8 mouse cellular contexts compared by ENCODE assay signal in the genomic region with DNA sequence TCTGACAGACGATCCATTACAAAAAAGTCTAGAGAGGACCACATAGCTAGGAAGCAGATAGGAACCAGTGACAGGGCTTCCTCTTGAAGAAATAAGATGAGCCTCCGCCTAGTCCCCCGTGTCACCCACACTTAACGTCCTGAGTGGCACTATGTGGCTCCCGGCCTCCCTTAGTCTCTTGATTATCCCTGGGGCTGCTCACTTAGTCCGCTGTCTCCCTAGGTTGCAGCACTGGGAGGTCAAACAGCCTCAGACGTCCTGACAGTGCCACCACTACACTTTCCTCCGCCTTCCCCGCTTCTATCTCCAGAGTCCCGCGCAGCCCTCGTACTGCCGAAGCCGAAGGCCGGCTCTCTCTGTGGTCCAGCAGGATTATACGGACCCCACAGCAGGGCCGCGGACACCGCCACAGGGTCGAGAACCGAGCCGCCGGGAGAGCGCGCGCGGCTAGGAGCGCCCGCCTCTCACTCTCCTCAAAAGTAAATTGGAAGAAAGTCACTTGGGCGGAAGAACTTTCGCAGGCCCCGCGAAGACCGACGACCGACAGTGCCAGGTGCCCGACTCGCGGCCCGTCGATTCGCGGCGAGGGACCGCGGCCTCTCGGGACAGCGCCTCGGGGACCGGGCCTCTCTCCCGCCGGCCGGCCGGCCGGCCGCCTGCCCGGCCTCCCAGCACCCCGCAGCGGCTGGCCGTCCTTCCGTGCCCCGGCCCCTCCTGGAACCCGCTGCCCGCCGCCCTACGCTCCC. TPM values are rescaled to one million over a fixed set of nuclear protein-coding genes. Genes with fewer than 3 reads are reported as not detected.
DNase-seq lines count a peak whose midpoint lies in the region; ATAC-seq lines count a peak whose summit lies in the region.

No protein-coding gene starts in this region.

- H3K4me1 ChIP-seq in heart, embryonic 11.5 days (ENCODE audit: control insufficient read depth, insufficient read depth, low read length), result peaks cover 20% of the 10 kb centered on the region
- H3K4me1 ChIP-seq in embryonic facial prominence, embryonic 11.5 days (ENCODE audit: control insufficient read depth, insufficient read depth, low read length), result no peaks in the 10 kb centered on the region; the same call in 1 of the 2 replicates
- peaks cover 22% of the 10 kb centered on the region for H3K4me1 ChIP-seq in midbrain, embryonic 12.5 days

- peak overlapping the region; percentile 69 for H3K27ac ChIP-seq in heart, embryonic 11.5 days (ENCODE audit: low read depth, low read length)
- peak overlapping the region; percentile 20; the same call in 1 of the 2 replicates for H3K27ac ChIP-seq in embryonic facial prominence, embryonic 11.5 days (replicated peaks; ENCODE audit: low read depth, low read length)
- H3K27ac ChIP-seq in midbrain, embryonic 12.5 days (replicated peaks), result peak overlapping the region; percentile 75

- no peaks in the 10 kb centered on the region for H3K27me3 ChIP-seq in heart, embryonic 11.5 days (ENCODE audit: control insufficient read depth, insufficient read depth, low read length)
- H3K27me3 ChIP-seq in embryonic facial prominence, embryonic 11.5 days (ENCODE audit: control insufficient read depth, insufficient read depth, low read length), result no peaks in the 10 kb centered on the region
- no peaks in the 10 kb centered on the region; the same call in 1 of the 2 replicates for H3K27me3 ChIP-seq in midbrain, embryonic 12.5 days

- no peak for ATAC-seq in heart, embryonic 11.5 days (replicated peaks; ENCODE audit: insufficient number of reproducible peaks, low FRiP score, low TSS enrichment)
- ATAC-seq in embryonic facial prominence, embryonic 11.5 days (replicated peaks; ENCODE audit: insufficient number of reproducible peaks, low FRiP score, low TSS enrichment, low read depth), result peak; percentile 25; the same call in 1 of the 2 replicates
- peak; percentile 16 for ATAC-seq in inflammation-experienced regulatory T-cells, adult 6 months
- ATAC-seq in midbrain, embryonic 12.5 days (ENCODE audit: low FRiP score, low read depth), result peak; percentile 58

- H3K4me2 ChIP-seq in heart, embryonic 11.5 days, result peak overlapping the region; percentile 94
- H3K4me2 ChIP-seq in embryonic facial prominence, embryonic 11.5 days (ENCODE audit: low read depth, low read length), result peak overlapping the region; percentile 87
- H3K4me2 ChIP-seq in midbrain, embryonic 12.5 days (replicated peaks), result peak overlapping the region; percentile 97

- H3K36me3 ChIP-seq in heart, embryonic 11.5 days (ENCODE audit: control insufficient read depth, insufficient read depth, low read length), result peaks cover 3% of the 10 kb centered on the region; the same call in 1 of the 2 replicates
- no peaks in the 10 kb centered on the region for H3K36me3 ChIP-seq in embryonic facial prominence, embryonic 11.5 days (replicated peaks; ENCODE audit: control insufficient read depth, insufficient read depth, low read depth, low read length)
- H3K36me3 ChIP-seq in midbrain, embryonic 12.5 days, result no peaks in the 10 kb centered on the region

- H3K9me3 ChIP-seq in heart, embryonic 11.5 days (replicated peaks; ENCODE audit: control insufficient read depth, low read length), result no peaks in the 10 kb centered on the region
- H3K9me3 ChIP-seq in embryonic facial prominence, embryonic 11.5 days (replicated peaks; ENCODE audit: control insufficient read depth, low read length), result no peaks in the 10 kb centered on the region
- no peaks in the 10 kb centered on the region for H3K9me3 ChIP-seq in midbrain, embryonic 12.5 days

- DNase-seq in heart, postnatal 25 days (ENCODE audit: low spot score), result no peak
- peak; percentile 5 to 20 for DNase-seq in CD8-positive naive resting alpha-beta T cell, adult 2 months (ENCODE audit: low read depth in 2 of 2, low spot score in 2 of 2)
- peak; percentile 19 for DNase-seq in embryonic facial prominence, embryonic 11.5 days (ENCODE audit: low spot score)
- no peak for DNase-seq in right cerebral cortex, postnatal 4 days
- DNase-seq in left cerebral cortex, adult 8-10 months (ENCODE audit: low spot score in 2 of 2), result no peak

- intact Hi-C loops in heart, postnatal 25 days (cut with DNase I), result loop anchor here (5.0 kb wide), 1 partner anchor 37 kb away; a partner anchor contains a TSS

- H3K4me3 ChIP-seq in heart, embryonic 11.5 days (ENCODE audit: low read depth, low read length), result peak overlapping the region; percentile 91
- peak overlapping the region; percentile 93 for H3K4me3 ChIP-seq in embryonic facial prominence, embryonic 11.5 days (ENCODE audit: low read depth, low read length)
- H3K4me3 ChIP-seq in midbrain, embryonic 12.5 days, result peak overlapping the region; percentile 97

- 1% methylated on average over 63 of the region's 66 CpGs for whole genome bisulfite sequencing in heart, embryonic 11.5 days (ENCODE audit: insufficient replicate concordance)
- under 1% methylated on average over 53 of the region's 66 CpGs for WGBS in embryonic facial prominence, embryonic 11.5 days
- 1% methylated on average over 66 of the region's 66 CpGs for WGBS in midbrain, embryonic 12.5 days

- H3K9ac ChIP-seq in heart, embryonic 11.5 days (ENCODE audit: low read depth, low read length), result peak overlapping the region; percentile 92
- peak overlapping the region; percentile 91 for H3K9ac ChIP-seq in embryonic facial prominence, embryonic 11.5 days (replicated peaks; ENCODE audit: low read length)
- peak overlapping the region; percentile 90 for H3K9ac ChIP-seq in midbrain, embryonic 12.5 days (replicated peaks)

RNA-seq across cellular contexts. Expression of a gene that starts 0.5 kb away (rescaled TPM):
- polyA plus RNA-seq in heart, embryonic 11.5 days (2014; fragmentation: Nextera tagmentation; extraction: Ambion mirVana), result 48.3 and 50.3 TPM in 2 replicates
- total RNA-seq in heart, postnatal 25 days (2021), result 10 to 100 TPM; 40.2 to 40.7 TPM
- polyA plus RNA-seq in embryonic facial prominence, embryonic 11.5 days (2014; fragmentation: Nextera tagmentation; extraction: Ambion mirVana), result 60.2 and 62.9 TPM in 2 replicates
- 10 to 100 TPM; 61.4 to 67.5 (median 65.3) TPM for polyA plus RNA-seq in inflammation-experienced regulatory T-cells, adult 6 months (2017; shearing (Covaris generic))
- polyA plus RNA-seq in midbrain, embryonic 12.5 days (2016; fragmentation: Nextera tagmentation; extraction: Ambion mirVana), result 50.6 and 50.9 TPM in 2 replicates
- 10 to 100 TPM; 32.6 to 34.9 (median 33.7) TPM for total RNA-seq in left cerebral cortex, adult 8-10 months (2022)

RNA-seq across cellular contexts. Expression of a gene that starts 35.3 kb away (rescaled TPM):
- polyA plus RNA-seq in heart, embryonic 11.5 days (2014; fragmentation: Nextera tagmentation; extraction: Ambion mirVana), result 9.6 and 10.1 TPM in 2 replicates
- total RNA-seq in heart, postnatal 25 days (2021), result 10 to 100 TPM; 39.7 to 53.5 TPM
- 3.6 and 4.2 TPM in 2 replicates for polyA plus RNA-seq in embryonic facial prominence, embryonic 11.5 days (2014; fragmentation: Nextera tagmentation; extraction: Ambion mirVana)
- not detected for polyA plus RNA-seq in inflammation-experienced regulatory T-cells, adult 6 months (2017; shearing (Covaris generic))
- polyA plus RNA-seq in midbrain, embryonic 12.5 days (2016; fragmentation: Nextera tagmentation; extraction: Ambion mirVana), result 41.5 and 44.3 TPM in 2 replicates
- 100 to 1,000 TPM; 127 to 151 (median 133) TPM for total RNA-seq in left cerebral cortex, adult 8-10 months (2022)

Comparison
In these comparisons a context has a peak if more than half of its experiments do, and no peak if none do; other contexts are left out.
1. H3K27ac ChIP-seq: peak in every context shown above with its lines; median percentile 75 in midbrain, embryonic 12.5 days; 69 in heart, embryonic 11.5 days; 20 in embryonic facial prominence, embryonic 11.5 days.
2. DNase-seq: peak in CD8-positive naive resting alpha-beta T cell, adult 2 months (2 of 2) and embryonic facial prominence, embryonic 11.5 days (single experiment); none in heart, postnatal 25 days (single experiment), right cerebral cortex, postnatal 4 days (single experiment) and left cerebral cortex, adult 8-10 months (0 of 2).
3. Peak in every context shown above with its lines, with median percentiles within 50 percentile points of each other: H3K4me2 ChIP-seq, H3K4me3 ChIP-seq and H3K9ac ChIP-seq.